Mouse (Mus musculus) embryonic fibroblast, embryonic 13.5 days (primary cell): Measurements from ENCODE around the gene Pa2g4. TPM values are rescaled to one million over a fixed set of nuclear protein-coding genes. Genes with fewer than 3 reads are reported as not detected.
A peak's percentile ranks its signal among the peaks of the same experiment; 100 is the strongest.
"Not testable (repeated sequence)": the region's sequence is repeated elsewhere in the genome, so short reads cannot be mapped to it uniquely, and the experiment has no call there.

ENCODE experiments used
- H3K27ac ChIP-seq: 2 replicates; pipeline ENCODE4 v1.5.1; 2012; ENCODE audit warnings: low read length, control low read depth, inconsistent platforms; ENCODE audit not compliant: insufficient read depth
- H3K4me1 ChIP-seq: 2 replicates; pipeline ENCODE4 v1.6.1; 2011; ENCODE audit warnings: low read length; ENCODE audit not compliant: control insufficient read depth, insufficient read depth
- H3K4me3 ChIP-seq: 2 replicates; pipeline ENCODE4 v1.5.1; 2011; ENCODE audit warnings: mild to moderate bottlenecking, control low read depth, low read length; ENCODE audit not compliant: insufficient read depth
- CTCF ChIP-seq: IDR thresholded peaks from 2 replicates; pipeline ENCODE4 v1.5.1; 2011; ENCODE audit warnings: mild to moderate bottlenecking, control low read depth, low read length, moderate library complexity, borderline replicate concordance; ENCODE audit not compliant: insufficient read depth
- POLR2A ChIP-seq: IDR thresholded peaks from 2 replicates; pipeline ENCODE4 v1.6.1; 2011; ENCODE audit warnings: low read depth, mild to moderate bottlenecking, control low read depth, low read length, moderate library complexity
- polyA plus RNA-seq: library from polyadenylated mRNA; stranded (reverse); fragments of >200 nt; gene quantifications from 2 replicates; pipeline ENCODE4 v1.2.4, GENCODE M21; 2011; ENCODE audit warnings: low read depth; ENCODE audit not compliant: missing spikeins, insufficient read length

Pa2g4 gene
- polyA plus RNA-seq, 1 experiment = 146 TPM

GRCm38 (mm10) chr10:128548947-128549681, 16.7 kb downstream of the Pa2g4 start, which contains the start of gene Rpl41:
Rpl41 (minus strand) TSS chr10:128549305.
- peaks cover 2% of the 10 kb centered on the region; the same call in 1 of the 2 replicates for H3K4me1 ChIP-seq
- TF ChIP-seq CTCF = no peak
- peak; percentile 100 for TF ChIP-seq POLR2A
- peak within 1 kb of the TSS; percentile 77 for H3K4me3 ChIP-seq
- peak within 1 kb of the TSS; percentile 92 for H3K27ac ChIP-seq

GRCm38 (mm10) chr10:128548051-128548791, 17.6 kb downstream of the Pa2g4 start:
- H3K4me1 ChIP-seq = not testable (repeated sequence)
- Histone ChIP-seq H3K27ac (peak overlapping the region; percentile 92), H3K4me3 (peak overlapping the region; percentile 77)

- TF ChIP-seq CTCF (no peak), POLR2A (peak; percentile 96)
- H3K4me3 ChIP-seq = peak within 1 kb of the TSS; percentile 77
- H3K4me1 ChIP-seq = peaks cover 2% of the 10 kb centered on the region; the same call in 1 of the 2 replicates
- H3K27ac ChIP-seq = peak within 1 kb of the TSS; percentile 92
Measured at GRCm38 (mm10) chr10:128547361-128548032, 18.3 kb downstream of the Pa2g4 start, which contains the start of gene Zc3h10. Zc3h10 (minus strand) TSS chr10:128547774.

GRCm38 (mm10) chr10:128546787-128547186, 19.0 kb downstream of the Pa2g4 start:
- peaks cover 2% of the 10 kb centered on the region; the same call in 1 of the 2 replicates for H3K4me1 ChIP-seq
- TF ChIP-seq CTCF = no peak
- H3K27ac ChIP-seq = peak overlapping the region; percentile 87
- peak overlapping the region; percentile 77 for H3K4me3 ChIP-seq

GRCm38 (mm10) chr10:128546361-128546760, 19.4 kb downstream of the Pa2g4 start:
- Histone ChIP-seq H3K27ac (peak overlapping the region; percentile 87; the same call in 1 of the 2 replicates), H3K4me1 (peaks cover 2% of the 10 kb centered on the region; the same call in 1 of the 2 replicates), H3K4me3 (peak overlapping the region; percentile 77)
- TF ChIP-seq POLR2A = no peak
- TF ChIP-seq CTCF = no peak

- TF ChIP-seq POLR2A (no peak), CTCF (no peak)
- no peak overlapping the region for H3K4me3 ChIP-seq
- H3K4me1 ChIP-seq = peaks cover 2% of the 10 kb centered on the region; the same call in 1 of the 2 replicates
- no peak overlapping the region for H3K27ac ChIP-seq
Measured at GRCm38 (mm10) chr10:128545570-128545898, 20.3 kb downstream of the Pa2g4 start.

- Histone ChIP-seq H3K27ac (no peak overlapping the region), H3K4me1 (peaks cover 2% of the 10 kb centered on the region; the same call in 1 of the 2 replicates), H3K4me3 (no peak overlapping the region)
- TF ChIP-seq CTCF = no peak
- TF ChIP-seq POLR2A = no peak
Measured at GRCm38 (mm10) chr10:128544674-128545569, 20.9 kb downstream of the Pa2g4 start.

- Histone ChIP-seq H3K27ac (no peak overlapping the region), H3K4me1 (peaks cover 2% of the 10 kb centered on the region; the same call in 1 of the 2 replicates), H3K4me3 (no peak overlapping the region)
- no peak for TF ChIP-seq CTCF
- TF ChIP-seq POLR2A = no peak
Measured at GRCm38 (mm10) chr10:128544151-128544657, 21.6 kb downstream of the Pa2g4 start.

- H3K27ac ChIP-seq = no peak overlapping the region
- no peak for TF ChIP-seq CTCF
- TF ChIP-seq POLR2A = no peak
- no peak overlapping the region for H3K4me3 ChIP-seq
- H3K4me1 ChIP-seq = peaks cover 2% of the 10 kb centered on the region; the same call in 1 of the 2 replicates
Measured at GRCm38 (mm10) chr10:128543100-128543499, 22.7 kb downstream of the Pa2g4 start.
